Mouse (Mus musculus): ENCODE measurements around the gene Hnrnpll. TPM values are rescaled to one million over a fixed set of nuclear protein-coding genes. Genes with fewer than 3 reads are reported as not detected.

The Hnrnpll gene
- total RNA-seq (2015) (106 and 109 TPM in 2 replicates), total RNA-seq (2017) (55.6 and 61.3 TPM in 2 replicates)

GRCm38 (mm10) chr17:80061783-80062619 lies at the start of gene Hnrnpll:
Hnrnpll (minus strand) TSS chr17:80062334.
- ATAC-seq (replicated peaks; ENCODE audit: poor library complexity) = peak; percentile 85

DNA sequence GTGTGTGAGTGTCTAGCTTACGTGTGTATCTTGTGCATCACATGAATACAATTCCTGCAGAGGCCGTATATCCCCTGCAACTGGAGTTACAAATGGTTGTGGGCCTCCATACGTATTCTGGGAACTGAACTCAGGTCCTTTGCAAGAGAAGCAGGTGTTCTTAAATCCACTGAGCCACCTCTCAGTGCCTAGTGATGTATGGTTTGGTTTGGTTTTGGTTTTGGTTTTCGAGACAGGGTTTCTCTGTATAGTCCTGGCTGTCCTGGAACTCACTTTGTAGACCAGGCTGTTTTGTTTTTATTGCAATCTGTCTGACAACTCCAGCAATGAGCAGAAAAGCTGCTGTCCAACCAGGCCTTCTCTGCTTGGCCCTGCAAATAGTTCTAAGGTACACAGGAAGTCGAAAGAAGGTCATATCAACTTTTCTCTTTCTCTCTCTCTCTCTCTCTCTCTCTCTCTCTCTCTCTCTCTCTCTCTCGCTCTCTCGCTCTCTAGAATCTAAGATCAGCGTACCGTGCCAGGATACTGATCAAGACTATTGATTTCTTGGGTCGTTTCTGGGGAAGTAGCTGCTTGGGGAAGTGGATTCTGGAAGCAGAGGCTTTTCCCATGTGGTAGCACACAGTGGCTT lies 43.3 kb upstream of the Hnrnpll start:
- no peak for ATAC-seq (replicated peaks; ENCODE audit: poor library complexity)

GRCm38 (mm10) chr17:80099823-80100222 lies 37.7 kb upstream of the Hnrnpll start:
- ATAC-seq (replicated peaks; ENCODE audit: poor library complexity) = peak; percentile 62

DNA sequence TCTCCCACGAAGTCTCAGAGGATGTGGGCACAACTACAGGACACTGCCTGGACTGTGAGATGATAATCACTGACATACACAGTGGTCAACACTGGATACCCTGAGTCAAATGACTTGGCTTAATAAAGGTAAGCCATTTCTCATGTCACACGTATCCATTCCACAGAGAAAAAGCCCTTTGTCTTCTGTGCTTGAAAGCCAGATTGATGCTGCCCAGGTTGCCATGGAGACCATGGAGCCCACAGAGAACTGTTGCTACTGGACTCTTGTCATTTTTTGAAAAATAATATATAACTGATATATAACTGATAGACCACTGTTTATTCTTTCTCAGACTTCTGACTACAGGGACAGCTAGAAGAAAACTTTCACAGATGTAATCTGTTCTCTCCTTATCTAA lies 35.1 kb upstream of the Hnrnpll start:
- ATAC-seq (replicated peaks; ENCODE audit: poor library complexity) = no peak

- ATAC-seq (replicated peaks; ENCODE audit: poor library complexity) = no peak
Observed at GRCm38 (mm10) chr17:80096720-80097114, 34.6 kb upstream of the Hnrnpll start.

DNA sequence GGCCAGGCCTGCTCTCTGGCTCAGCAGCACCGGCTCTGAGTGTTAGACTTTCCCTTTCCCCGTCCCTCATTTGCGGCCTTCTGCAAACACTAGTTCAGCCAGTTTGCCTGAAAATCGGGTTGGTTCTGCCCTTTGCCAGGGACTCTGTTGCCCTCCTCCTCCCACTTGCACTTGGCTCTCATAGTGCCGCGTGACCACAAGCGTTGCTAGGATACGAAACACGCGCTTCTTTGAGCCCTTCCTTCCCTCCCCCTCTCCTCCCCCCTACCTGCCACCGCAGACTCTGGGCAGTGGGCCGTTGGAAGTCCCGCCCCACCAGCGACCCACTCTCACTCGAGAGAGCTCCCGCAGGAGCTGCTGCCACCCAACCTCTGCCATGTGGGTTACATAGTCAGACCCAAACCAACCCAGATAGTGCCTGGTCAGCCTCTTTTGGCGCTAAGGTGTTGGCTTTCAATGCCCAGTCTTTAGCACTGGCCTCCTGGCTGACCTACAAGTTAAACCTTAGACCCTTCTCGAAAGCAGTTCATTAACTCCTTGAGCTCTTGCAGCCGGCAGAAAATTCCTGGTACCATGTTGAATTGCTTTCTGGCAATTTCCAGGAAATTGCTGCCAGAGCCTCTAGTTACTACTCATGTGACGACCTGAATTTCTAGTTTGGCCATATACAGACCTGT lies 34.0 kb upstream of the Hnrnpll start:
- ATAC-seq (replicated peaks; ENCODE audit: poor library complexity) = peak; percentile 73

- no peak for ATAC-seq (replicated peaks; ENCODE audit: poor library complexity)
Observed at GRCm38 (mm10) chr17:80095254-80095899, 33.2 kb upstream of the Hnrnpll start.

GRCm38 (mm10) chr17:80091879-80092549 lies 29.9 kb upstream of the Hnrnpll start:
- peak; percentile 74 for ATAC-seq (replicated peaks; ENCODE audit: poor library complexity)

GRCm38 (mm10) chr17:80090551-80090950 lies 28.4 kb upstream of the Hnrnpll start:
- no peak for ATAC-seq (replicated peaks; ENCODE audit: poor library complexity)

DNA sequence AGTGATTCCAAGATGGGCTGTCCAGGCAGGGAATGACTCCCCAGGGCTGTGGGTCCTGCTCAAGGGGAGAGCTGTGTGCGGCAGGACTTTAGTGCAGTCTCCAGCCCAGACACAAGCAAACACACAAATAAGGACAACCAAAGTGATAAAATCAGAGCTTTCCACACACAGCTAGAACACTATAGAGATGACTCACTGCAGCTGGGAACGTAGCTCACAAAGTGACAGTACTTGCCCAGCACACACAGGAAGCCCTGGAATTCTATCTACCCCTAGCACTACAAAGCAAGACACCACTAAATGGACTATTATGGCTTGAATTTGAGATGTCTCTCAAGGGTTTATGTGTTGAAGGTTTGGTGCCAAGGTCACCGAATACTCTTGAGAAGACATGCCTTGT lies 26.0 kb upstream of the Hnrnpll start:
- no peak for ATAC-seq (replicated peaks; ENCODE audit: poor library complexity)

DNA sequence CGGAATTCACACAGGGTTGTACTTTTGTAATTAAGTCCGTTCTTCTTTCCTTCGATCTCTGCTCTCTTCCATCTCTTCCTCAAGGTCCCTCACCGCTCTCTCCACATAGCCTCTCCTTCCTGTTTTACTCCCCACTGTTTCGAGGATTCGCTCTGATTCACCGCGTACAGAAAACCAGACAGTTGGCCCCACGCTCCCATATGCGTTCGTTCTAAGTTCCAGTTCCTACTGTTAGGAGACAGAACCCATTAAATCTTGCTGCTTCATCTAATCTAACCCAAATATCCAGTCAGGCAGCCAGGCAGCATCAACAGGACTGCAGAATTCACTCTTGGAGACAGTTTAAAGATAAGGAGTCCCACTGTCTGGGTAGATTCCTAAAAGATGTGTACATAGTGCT lies 24.5 kb upstream of the Hnrnpll start:
- ATAC-seq (replicated peaks; ENCODE audit: poor library complexity) = no peak

DNA sequence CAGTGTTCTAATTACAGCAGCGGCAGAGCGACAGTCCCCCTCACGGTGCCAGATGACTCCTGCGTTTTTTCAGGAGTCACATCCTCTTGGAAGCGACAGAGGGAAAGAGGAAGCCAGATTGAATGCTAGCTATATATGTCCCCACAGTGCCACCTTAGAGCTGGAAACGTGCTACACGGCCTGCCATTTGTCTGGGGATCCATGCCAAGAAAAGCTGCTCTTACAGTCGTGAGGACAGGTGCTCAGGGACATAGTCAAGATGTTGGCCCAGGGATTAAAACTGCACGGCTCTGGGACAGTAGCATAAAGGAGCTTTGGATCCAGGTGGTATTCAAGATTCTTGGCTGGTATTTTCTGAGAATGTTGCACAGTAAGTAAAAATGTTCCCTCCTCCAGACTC lies 22.3 kb upstream of the Hnrnpll start:
- no peak; the same call in 1 of the 2 replicates for ATAC-seq (replicated peaks; ENCODE audit: poor library complexity)

DNA sequence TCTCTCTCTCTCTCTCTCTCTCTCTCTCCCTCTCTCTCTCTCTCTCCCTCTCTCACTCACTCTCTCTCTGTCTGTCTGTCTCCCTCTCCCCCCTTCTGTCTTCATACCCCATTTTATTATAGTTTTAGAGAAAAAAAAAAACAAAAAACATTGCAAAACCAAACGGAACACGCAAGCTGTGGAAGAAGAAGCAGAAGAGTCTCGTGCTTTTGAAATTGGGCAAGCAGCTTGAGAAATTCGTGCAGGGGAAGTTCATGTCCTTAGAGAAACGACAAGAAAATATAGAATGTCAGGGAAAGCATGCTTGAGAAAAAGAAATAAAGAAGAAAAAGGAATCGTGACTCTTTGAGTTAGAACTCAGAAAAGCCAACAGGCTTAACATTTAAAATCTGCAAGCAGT lies 21.1 kb upstream of the Hnrnpll start:
- peak; percentile 82 for ATAC-seq (replicated peaks; ENCODE audit: poor library complexity)

- no peak for ATAC-seq (replicated peaks; ENCODE audit: poor library complexity)
Observed at GRCm38 (mm10) chr17:80078726-80079125, 16.6 kb upstream of the Hnrnpll start.

DNA sequence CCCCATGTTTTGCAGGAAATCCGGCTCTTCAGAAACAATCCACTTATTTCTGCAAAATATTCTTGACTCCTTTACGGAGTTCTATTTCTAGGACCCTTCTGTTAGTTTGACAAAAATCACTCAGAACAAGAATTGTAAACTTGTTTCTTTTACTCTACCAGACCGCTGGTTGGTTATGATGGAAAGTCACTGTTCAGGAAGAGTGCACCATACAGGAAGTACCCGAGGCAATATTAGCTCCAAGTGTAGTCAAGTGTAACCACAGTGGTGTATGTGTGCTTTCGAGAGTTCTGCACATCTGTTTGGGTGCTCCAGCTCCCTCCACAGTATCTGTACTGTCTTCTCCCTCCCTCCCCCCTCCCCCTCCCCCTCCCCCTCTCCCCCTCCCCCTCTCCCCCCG lies 5.1 kb upstream of the Hnrnpll start:
- ATAC-seq (replicated peaks; ENCODE audit: poor library complexity) = peak; percentile 40; the same call in 1 of the 2 replicates

- ATAC-seq (replicated peaks; ENCODE audit: poor library complexity) = 0 out of 2 replicates have a peak, but pooled peaks have one; percentile 7
Observed at GRCm38 (mm10) chr17:80063840-80064495, 1.8 kb upstream of the Hnrnpll start.

DNA sequence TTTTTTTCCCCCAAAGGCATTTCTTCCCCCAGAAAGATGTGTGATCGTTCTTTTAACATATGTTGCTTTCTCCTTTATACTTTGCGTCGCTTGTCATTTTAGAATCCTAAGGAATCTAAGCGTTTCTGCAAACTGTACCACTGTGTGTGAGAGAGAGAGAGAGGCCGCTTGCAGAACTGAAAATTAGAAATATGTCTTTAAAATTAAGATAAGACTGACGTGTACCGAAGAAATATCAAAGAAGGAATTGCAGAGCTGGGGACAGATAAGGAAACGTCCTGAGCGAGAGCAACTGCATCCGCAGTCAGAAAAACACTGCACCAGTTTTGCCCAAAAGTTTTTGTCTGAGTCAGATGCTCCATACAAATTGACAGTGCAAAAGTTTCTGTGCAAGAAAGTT lies 1.3 kb upstream of the Hnrnpll start:
- no peak for ATAC-seq (replicated peaks; ENCODE audit: poor library complexity)

GRCm38 (mm10) chr17:80062620-80063010 lies 481 bp upstream of the Hnrnpll start:
- ATAC-seq (replicated peaks; ENCODE audit: poor library complexity) = no peak

DNA sequence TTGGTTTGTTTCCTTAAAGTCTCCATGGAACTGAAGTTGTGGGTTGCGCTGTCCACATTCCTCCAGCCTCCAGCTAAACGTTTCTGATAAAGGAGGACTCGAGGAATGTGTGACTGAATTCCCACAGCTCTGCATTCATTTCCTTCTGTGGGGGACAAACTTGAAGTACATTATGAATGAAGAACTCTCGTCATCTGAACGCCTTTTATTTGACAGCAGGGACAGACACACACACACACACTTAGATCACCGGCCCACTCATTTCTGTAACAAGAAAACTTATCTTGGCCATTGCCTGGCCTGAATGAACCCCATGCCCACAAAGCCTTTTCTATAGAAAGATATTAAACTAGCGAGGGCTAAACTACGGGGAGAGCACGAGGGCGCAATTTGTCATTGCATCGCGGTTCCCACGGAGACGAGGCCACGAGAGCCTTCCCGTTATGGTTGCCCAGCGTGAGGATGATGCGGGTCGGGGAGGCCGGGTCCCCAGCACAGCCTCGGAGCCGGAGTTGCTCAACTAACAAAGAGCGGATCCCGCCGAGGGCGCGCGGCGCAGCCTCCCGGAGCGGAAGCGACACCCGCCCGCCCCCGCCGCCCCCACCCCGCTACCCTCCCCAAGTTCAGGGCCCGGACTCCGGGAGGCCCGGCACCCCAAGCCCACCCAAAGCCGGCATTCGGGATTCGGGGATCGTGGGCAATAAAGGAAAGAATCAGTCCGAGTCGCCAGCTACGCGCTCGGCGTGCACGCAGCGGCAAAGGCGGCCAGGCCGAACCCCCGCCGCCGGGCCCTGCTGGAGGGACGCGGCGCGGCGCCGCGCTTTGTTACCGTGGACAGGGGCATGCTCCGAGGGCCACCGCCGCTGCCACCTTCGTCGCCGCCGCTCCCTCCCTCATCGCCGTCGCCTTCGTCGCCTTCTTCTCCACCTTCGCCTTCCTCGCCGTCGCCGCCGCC lies 1.0 kb downstream of the Hnrnpll start:
- ATAC-seq (replicated peaks; ENCODE audit: poor library complexity) = peak; percentile 27

All from megakaryocyte progenitor cell, adult 5-6 weeks (primary cell).